Mouse (Mus musculus) erythroblast, embryonic 14.5 days (primary cell): Measurements from ENCODE around the gene Mdh1.
"Not testable (repeated sequence)": the region's sequence is repeated elsewhere in the genome, so short reads cannot be mapped to it uniquely, and the experiment has no call there.

Experiments
- GATA1 ChIP-seq: IDR thresholded peaks from 2 replicates; pipeline ENCODE4 v1.6.1; 2012; ENCODE audit warnings: low read length, inconsistent platforms, mixed read lengths
- TAL1 ChIP-seq: IDR thresholded peaks from 3 replicates; pipeline ENCODE4 v1.6.1; 2012; ENCODE audit warnings: low read length, inconsistent platforms, mixed read lengths

GRCm38 (mm10) chr11:21516396-21516795, 55.8 kb downstream of the Mdh1 start:
- not testable (repeated sequence) for TF ChIP-seq TAL1, GATA1
